Mouse (Mus musculus) layer of hippocampus, postnatal 36 days (tissue): Measurements from ENCODE around the gene Amdhd2. TPM values are rescaled to one million over a fixed set of nuclear protein-coding genes. Genes with fewer than 3 reads are reported as not detected.
A peak's percentile ranks its signal among the peaks of the same experiment; 100 is the strongest.

ENCODE experiments used
- DNase-seq, 2 experiments: peaks; one replicate each; pipeline ENCODE4 v3.0.0; 2022
- total RNA-seq, 2 experiments: library from RNA; stranded (reverse); gene quantifications; 2 replicates each; pipeline ENCODE4 v1.2.3; 2021

Gene Amdhd2
- total RNA-seq, 2 experiments from 2014 or later = 36.1 to 39.4 TPM

DNA sequence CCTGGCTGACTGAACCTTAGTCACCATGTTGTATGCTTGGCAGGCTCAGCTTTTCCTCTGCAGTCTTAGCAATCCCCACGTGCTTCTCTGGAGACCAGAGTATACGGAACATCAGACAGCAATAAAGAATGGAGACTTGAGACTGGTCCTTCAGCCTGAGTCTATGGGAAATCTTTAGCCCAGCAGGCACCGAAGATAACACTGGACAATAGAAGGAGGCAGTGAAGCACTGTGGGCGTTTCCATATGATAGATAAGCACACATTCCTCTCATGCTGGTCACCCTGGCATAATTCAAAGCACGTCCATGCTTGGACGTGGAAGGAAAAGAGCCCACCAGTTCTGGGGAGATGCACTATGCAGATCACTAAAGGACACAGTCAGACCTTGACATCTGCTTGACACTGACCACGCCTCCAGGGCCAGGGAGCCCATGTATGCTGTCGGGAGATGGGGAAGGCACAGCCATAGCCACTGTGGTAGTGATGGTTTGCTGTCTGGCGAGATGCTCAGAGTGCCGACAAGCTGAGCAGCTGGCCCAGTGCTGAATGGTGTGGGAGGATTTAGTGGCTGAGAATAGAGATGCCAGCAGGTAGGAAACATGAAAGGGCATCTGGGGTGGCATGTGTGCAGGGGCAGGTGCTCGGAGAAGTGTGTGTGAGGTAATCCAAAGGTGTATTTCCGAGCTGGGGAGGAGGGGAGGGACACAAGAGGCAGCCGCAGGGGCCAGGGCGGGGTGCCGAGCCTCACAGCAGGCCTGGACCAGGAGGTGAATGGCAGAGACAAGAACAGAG, 33.7 kb upstream of the Amdhd2 start:
- DNase-seq = no peak

- no peak for DNase-seq
Measured at GRCm38 (mm10) chr17:24195349-24195748, 31.8 kb upstream of the Amdhd2 start.

DNA sequence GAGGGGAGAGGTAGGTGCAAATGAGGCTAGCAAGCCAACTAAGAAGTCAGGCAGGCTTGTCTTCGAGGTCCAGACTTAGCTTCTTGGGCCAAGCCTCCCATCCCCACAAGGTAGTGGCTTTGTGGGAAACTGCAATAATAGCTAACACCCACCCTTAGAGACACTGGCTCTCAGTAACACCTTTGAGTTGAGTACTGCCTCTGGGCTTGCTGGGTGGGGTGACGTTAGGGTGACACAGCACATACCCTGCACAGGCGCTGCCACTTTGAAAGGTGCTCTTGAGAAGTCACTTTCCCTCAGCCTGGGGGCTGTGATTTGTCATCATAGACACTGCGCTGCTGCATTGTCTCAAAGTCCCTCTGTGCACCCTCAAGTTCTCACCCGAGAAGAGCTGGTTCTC, 30.2 kb upstream of the Amdhd2 start:
- no peak for DNase-seq

GRCm38 (mm10) chr17:24193268-24193667, 29.7 kb upstream of the Amdhd2 start:
- DNase-seq = no peak

GRCm38 (mm10) chr17:24192848-24193247, 29.3 kb upstream of the Amdhd2 start:
- no peak for DNase-seq

DNA sequence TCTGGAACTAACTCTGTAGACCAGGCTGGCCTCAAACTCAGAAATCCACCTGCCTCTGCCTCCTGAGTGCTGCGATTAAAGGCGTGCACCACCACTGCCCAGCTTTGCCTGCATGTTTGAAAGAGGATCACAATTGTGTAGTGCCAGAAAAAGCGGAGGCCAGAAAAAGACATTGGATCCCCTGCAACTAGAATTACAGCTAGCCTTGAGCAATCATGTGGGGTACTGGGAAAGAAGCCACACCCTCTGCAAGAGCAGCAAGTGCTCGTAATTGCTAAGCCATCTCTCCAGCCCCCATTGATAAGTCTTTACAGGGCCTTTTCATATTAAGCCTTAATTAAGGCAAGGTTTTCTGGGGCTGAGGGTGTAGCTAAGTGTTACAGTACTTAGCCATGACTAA, 27.9 kb upstream of the Amdhd2 start:
- DNase-seq = no peak

- no peak for DNase-seq
Measured at GRCm38 (mm10) chr17:24190934-24191333, 27.4 kb upstream of the Amdhd2 start.

GRCm38 (mm10) chr17:24174259-24174658, 10.7 kb upstream of the Amdhd2 start:
- DNase-seq = no peak

- peak; percentile 51 to 60 for DNase-seq
Measured at GRCm38 (mm10) chr17:24173423-24173822, 9.9 kb upstream of the Amdhd2 start.

DNA sequence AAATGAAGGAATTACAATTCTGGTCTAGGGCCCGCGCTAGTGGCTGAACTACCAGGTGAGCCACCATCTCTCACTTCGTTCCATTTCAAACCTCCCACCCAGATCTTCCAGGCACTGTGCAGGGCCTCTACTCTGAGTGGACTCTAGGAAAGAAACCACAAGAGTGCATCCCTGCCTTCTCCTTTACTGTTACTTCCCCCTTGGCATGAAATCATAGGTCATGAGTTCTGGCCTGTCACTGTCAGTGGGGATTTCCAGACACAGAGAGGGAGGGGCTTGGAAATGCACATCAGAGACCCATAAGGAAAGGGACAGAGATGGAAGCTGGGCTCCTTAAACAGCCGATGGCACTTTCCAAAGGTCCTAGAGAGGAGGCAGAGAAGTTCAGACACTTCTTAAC, 8.2 kb upstream of the Amdhd2 start:
- no peak for DNase-seq

- no peak for DNase-seq
Measured at GRCm38 (mm10) chr17:24170729-24171128, 7.2 kb upstream of the Amdhd2 start.

- no peak for DNase-seq
Measured at GRCm38 (mm10) chr17:24170125-24170524, 6.6 kb upstream of the Amdhd2 start.

- peak; percentile 95 for DNase-seq
Measured at GRCm38 (mm10) chr17:24169317-24170065, 5.9 kb upstream of the Amdhd2 start, which contains the start of gene Atp6v0c. TSS of gene Atp6v0c (minus strand) at chr17:24169702.

DNA sequence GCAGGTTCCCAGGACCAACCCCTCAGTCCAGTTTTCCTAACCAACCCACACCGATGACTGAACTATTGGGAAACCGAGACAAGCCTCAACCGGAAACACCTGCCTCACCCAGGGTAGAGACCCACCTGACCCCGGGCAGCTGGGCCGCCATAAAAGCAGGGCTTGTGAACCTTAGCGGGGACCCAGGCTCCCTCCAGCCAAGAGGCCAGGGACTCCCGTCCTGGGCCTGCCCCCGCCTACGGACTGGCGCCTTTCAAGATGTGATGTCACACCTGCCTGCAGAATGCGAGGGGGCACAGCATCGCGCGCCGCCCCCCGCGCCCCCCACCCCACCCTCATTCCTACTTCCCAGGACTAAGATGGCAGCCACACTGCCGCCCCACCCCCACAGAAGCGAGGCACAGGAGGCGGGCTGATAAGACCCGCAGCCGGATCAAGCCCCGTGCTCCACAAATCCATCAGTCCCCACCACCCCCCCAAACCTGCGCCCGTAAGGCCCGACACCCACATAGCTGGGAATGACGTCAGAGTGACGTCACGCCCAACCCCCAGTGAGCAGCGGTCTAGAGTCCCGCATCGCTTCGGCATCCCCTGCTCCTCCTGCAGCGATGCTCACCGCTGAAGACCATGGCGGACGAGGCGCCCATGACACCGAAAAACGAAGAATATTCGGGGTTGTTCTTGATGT, 5.2 kb upstream of the Amdhd2 start:
- peak; percentile 66 to 71 for DNase-seq

DNA sequence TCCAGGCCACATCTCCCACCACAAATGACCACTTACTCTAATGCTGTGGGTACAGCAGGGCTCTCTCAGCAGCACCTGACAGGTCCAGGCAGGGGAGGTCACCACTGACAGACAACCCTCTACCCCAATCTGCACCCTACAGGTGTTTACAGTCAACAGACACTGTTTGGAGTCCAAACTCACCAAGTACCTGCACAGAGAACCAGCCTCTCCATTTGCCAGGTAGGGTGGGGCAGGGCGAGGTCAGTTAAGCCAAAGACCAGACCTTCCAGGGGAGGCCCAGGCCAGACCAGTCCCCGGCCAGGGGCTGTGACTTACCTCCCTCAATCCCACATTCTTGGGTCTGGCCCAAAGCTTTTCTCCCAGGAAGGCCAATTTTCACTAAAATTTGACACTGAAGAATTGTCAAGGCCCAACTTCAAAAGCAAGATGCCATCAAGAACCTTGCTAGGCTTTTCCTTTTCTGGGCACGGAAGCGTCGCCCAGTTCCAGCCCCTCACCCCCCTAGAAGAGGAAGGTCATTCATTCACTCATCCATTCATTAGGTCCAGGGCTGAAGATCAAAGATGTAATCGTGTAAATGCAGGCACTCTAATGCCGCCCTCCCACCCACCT, 4.4 kb upstream of the Amdhd2 start:
- no peak for DNase-seq

DNA sequence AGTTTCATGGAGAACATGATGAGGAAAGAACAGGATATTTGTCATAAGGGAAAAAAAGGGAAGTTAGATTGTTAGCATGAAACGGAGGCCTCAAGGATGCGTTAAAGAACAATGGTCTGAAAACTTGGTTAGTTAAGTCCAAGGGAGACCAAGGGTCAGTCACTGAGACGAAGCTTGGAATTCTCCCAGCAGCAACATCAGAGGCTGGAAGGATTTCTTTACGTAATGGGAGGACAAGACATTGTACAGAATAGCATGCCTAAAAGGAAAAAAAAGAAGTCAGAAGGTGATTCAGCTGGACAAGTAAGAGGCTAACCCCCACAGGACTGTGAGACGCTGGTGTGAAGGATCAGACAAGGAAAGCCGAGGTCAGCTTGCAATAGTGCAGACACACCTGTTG, 3.6 kb upstream of the Amdhd2 start:
- DNase-seq = no peak

DNA sequence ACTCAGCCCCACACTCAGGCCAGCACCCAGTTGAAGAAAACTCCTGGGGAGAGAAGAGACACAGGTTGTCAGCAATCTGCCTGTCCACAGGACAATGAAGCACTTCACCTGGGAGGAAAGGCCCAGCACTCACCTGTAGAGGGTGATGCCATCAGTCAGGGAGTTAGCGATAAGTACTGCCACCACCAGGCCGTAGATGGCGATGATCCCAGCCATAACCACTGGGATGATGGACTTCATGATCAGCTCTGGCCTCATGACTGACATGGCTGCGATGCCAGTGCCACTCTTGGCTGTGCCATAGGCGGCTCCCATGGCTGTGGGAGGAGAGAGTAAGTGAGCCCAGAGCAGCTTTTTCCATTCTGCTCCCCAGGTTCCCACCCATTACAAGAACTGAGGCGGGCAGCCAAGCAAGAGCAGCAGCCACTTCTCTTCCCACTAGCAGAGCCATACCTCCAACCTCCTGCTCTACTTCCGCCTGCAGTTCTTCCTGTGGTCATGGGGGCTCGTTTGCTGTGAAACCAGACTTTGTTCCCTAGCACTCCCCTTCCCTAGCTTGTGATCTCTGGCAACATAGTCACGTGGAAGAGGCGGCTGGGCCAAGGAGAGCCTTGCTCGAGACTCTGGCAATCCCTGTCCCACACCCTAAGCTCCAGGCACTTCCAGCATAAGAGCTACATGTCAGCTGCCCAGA, 1.1 kb upstream of the Amdhd2 start:
- DNase-seq = peak in 1 of 2 experiments; percentile 18

DNA sequence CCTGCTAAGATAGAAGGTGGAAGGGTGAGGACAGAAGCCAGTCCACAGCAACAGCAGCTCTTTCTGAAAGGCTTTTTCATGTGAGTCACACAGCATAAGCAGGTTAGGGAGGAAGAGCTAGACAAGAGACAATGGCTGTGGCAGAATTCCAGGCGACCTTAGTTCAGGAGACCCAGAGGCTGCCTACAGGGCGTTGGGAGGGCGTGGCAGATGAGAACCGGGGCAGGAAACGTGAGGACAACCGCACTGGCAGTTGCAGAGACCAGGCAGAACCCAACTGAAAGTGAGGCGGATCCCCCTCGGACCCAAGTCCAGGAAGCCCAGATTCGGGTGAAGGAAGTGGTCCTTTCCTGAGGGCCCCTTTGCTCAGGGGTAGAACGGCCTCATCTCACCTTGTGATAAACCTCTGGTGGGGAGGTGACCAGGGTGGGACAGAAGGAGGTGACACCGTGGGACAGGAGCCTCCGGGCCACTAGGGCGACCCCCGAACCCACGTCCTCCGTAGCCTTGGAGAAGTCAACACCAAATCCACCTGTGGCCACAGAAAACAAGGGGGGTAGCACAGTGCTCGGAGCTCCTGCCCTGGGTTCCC, 886 bp downstream of the Amdhd2 start:
- DNase-seq = no peak

DNA sequence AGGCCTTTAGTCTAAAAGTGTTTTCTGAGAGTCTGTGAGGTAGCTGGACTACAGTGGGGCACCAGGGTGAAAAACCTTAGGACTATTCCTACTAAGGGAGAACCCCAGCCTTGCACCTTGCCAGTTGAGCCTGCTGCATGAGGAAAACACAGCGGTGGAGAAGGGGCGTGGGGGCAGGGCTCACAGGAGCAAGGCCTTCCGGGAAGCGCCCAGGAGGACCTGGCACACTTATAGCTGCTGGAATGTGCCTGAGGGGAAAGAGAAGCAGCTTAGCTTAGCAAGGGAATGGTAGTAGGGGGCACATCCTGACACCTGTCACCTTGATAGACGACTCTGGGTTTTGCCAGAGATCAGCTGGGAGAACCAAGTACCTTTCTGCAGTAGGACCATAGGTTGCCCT, 2.1 kb downstream of the Amdhd2 start:
- DNase-seq = no peak

GRCm38 (mm10) chr17:24157526-24157925, 6.0 kb downstream of the Amdhd2 start:
- no peak for DNase-seq

- DNase-seq = no peak
Measured at GRCm38 (mm10) chr17:24157121-24157520, 6.4 kb downstream of the Amdhd2 start.

GRCm38 (mm10) chr17:24156394-24156793, 7.2 kb downstream of the Amdhd2 start:
- no peak for DNase-seq
